Mouse (Mus musculus): Measurements from ENCODE around the gene Snx8. TPM values are rescaled to one million over a fixed set of nuclear protein-coding genes. Genes with fewer than 3 reads are reported as not detected.

Gene Snx8
- polyA plus RNA-seq, 1 experiment from 2014 or later = 20.6 TPM

- Histone ChIP-seq H3K4me2 (replicated peaks) (no peak overlapping the region), H3K4me3 (no peak overlapping the region), H3K36me3 (peaks cover 37% of the 10 kb centered on the region), H3K27me3 (no peaks in the 10 kb centered on the region), H3K9ac (replicated peaks) (peak overlapping the region; percentile 31; the same call in 1 of the 2 replicates), H3K27ac (replicated peaks) (no peak overlapping the region), H3K4me1 (no peaks in the 10 kb centered on the region), H3K9me3 (peaks cover 7% of the 10 kb centered on the region; the same call in 1 of the 2 replicates)
- no peak for ATAC-seq (ENCODE audit: low FRiP score, low read depth)
- WGBS = 80% methylated on average over 14 of the region's 14 CpGs
Observed at GRCm38 (mm10) chr5:140359930-140360674, 29.0 kb downstream of the Snx8 start.

- H3K36me3 ChIP-seq = peaks cover 63% of the 10 kb centered on the region
Observed at GRCm38 (mm10) chr5:140357466-140357865, 31.6 kb downstream of the Snx8 start.

GRCm38 (mm10) chr5:140355934-140356333, 33.1 kb downstream of the Snx8 start:
- H3K36me3 ChIP-seq = peaks cover 78% of the 10 kb centered on the region

More at GRCm38 (mm10) chr5:140357466-140357865, 31.6 kb downstream of the Snx8 start:
- Histone ChIP-seq H3K27me3 (no peaks in the 10 kb centered on the region), H3K9ac (replicated peaks) (no peak overlapping the region), H3K4me1 (no peaks in the 10 kb centered on the region), H3K4me2 (replicated peaks) (no peak overlapping the region), H3K9me3 (no peaks in the 10 kb centered on the region), H3K27ac (replicated peaks) (no peak overlapping the region), H3K4me3 (no peak overlapping the region)
- no peak for ATAC-seq (ENCODE audit: low FRiP score, low read depth)
- 87% methylated on average over 3 of the region's 3 CpGs for WGBS

GRCm38 (mm10) chr5:140352352-140352751, 36.7 kb downstream of the Snx8 start:
- 94% methylated on average over 6 of the region's 6 CpGs for WGBS
- H3K9me3 ChIP-seq = no peaks in the 10 kb centered on the region
- no peak overlapping the region for H3K4me2 ChIP-seq (replicated peaks)
- H3K4me3 ChIP-seq = no peak overlapping the region
- H3K4me1 ChIP-seq = no peaks in the 10 kb centered on the region
- H3K9ac ChIP-seq (replicated peaks) = no peak overlapping the region
- H3K27me3 ChIP-seq = no peaks in the 10 kb centered on the region
- ATAC-seq (ENCODE audit: low FRiP score, low read depth) = no peak
- H3K27ac ChIP-seq (replicated peaks) = no peak overlapping the region
- H3K36me3 ChIP-seq = peaks cover 72% of the 10 kb centered on the region

More at GRCm38 (mm10) chr5:140355934-140356333, 33.1 kb downstream of the Snx8 start:
- Histone ChIP-seq H3K4me2 (replicated peaks) (no peak overlapping the region), H3K27ac (replicated peaks) (no peak overlapping the region), H3K9me3 (no peaks in the 10 kb centered on the region), H3K4me3 (no peak overlapping the region), H3K4me1 (no peaks in the 10 kb centered on the region), H3K27me3 (no peaks in the 10 kb centered on the region), H3K9ac (replicated peaks) (no peak overlapping the region)
- ATAC-seq (ENCODE audit: low FRiP score, low read depth) = no peak
- WGBS = 87% methylated on average over 11 of the region's 11 CpGs

- Histone ChIP-seq H3K4me3 (no peak overlapping the region), H3K4me2 (replicated peaks) (no peak overlapping the region), H3K9me3 (no peaks in the 10 kb centered on the region), H3K9ac (replicated peaks) (no peak overlapping the region), H3K27ac (replicated peaks) (no peak overlapping the region), H3K27me3 (no peaks in the 10 kb centered on the region), H3K36me3 (peaks cover 66% of the 10 kb centered on the region), H3K4me1 (no peaks in the 10 kb centered on the region)
- WGBS = 93% methylated on average over 8 of the region's 8 CpGs
- no peak for ATAC-seq (ENCODE audit: low FRiP score, low read depth)
Observed at GRCm38 (mm10) chr5:140350731-140351497, 38.1 kb downstream of the Snx8 start.

GRCm38 (mm10) chr5:140349882-140350281, 39.2 kb downstream of the Snx8 start:
- ATAC-seq (ENCODE audit: low FRiP score, low read depth) = no peak
- Histone ChIP-seq H3K9ac (replicated peaks) (no peak overlapping the region), H3K36me3 (peaks cover 66% of the 10 kb centered on the region), H3K4me2 (replicated peaks) (no peak overlapping the region), H3K4me1 (no peaks in the 10 kb centered on the region), H3K27me3 (no peaks in the 10 kb centered on the region), H3K27ac (replicated peaks) (no peak overlapping the region), H3K4me3 (no peak overlapping the region), H3K9me3 (no peaks in the 10 kb centered on the region)
- WGBS = 90% methylated on average over 9 of the region's 9 CpGs

GRCm38 (mm10) chr5:140346050-140346449, 43.0 kb downstream of the Snx8 start:
- no peak overlapping the region for H3K4me3 ChIP-seq
- WGBS = 77% methylated on average over 1 of the region's 1 CpGs
- ATAC-seq (ENCODE audit: low FRiP score, low read depth) = no peak
- H3K4me1 ChIP-seq = no peaks in the 10 kb centered on the region
- peaks cover 53% of the 10 kb centered on the region for H3K36me3 ChIP-seq
- H3K4me2 ChIP-seq (replicated peaks) = no peak overlapping the region
- H3K27me3 ChIP-seq = no peaks in the 10 kb centered on the region
- H3K9ac ChIP-seq (replicated peaks) = no peak overlapping the region
- H3K27ac ChIP-seq (replicated peaks) = no peak overlapping the region
- H3K9me3 ChIP-seq = no peaks in the 10 kb centered on the region

- 96% methylated on average over 4 of the region's 4 CpGs for WGBS
- Histone ChIP-seq H3K27ac (replicated peaks) (no peak overlapping the region), H3K9me3 (no peaks in the 10 kb centered on the region), H3K4me3 (no peak overlapping the region), H3K36me3 (peaks cover 55% of the 10 kb centered on the region), H3K27me3 (no peaks in the 10 kb centered on the region), H3K4me2 (replicated peaks) (no peak overlapping the region), H3K4me1 (no peaks in the 10 kb centered on the region), H3K9ac (replicated peaks) (no peak overlapping the region)
- ATAC-seq (ENCODE audit: low FRiP score, low read depth) = no peak
Observed at GRCm38 (mm10) chr5:140345244-140345643, 43.8 kb downstream of the Snx8 start.

GRCm38 (mm10) chr5:140342880-140343279, 46.2 kb downstream of the Snx8 start:
- H3K9ac ChIP-seq (replicated peaks) = no peak overlapping the region
- no peak for ATAC-seq (ENCODE audit: low FRiP score, low read depth)
- peaks cover 69% of the 10 kb centered on the region for H3K36me3 ChIP-seq
- no peak overlapping the region for H3K4me2 ChIP-seq (replicated peaks)
- 88% methylated on average over 4 of the region's 4 CpGs for WGBS
- H3K4me3 ChIP-seq = no peak overlapping the region
- H3K9me3 ChIP-seq = peaks cover 2% of the 10 kb centered on the region; the same call in 1 of the 2 replicates
- no peaks in the 10 kb centered on the region for H3K27me3 ChIP-seq
- H3K27ac ChIP-seq (replicated peaks) = no peak overlapping the region
- no peaks in the 10 kb centered on the region for H3K4me1 ChIP-seq

GRCm38 (mm10) chr5:140339836-140340235, 49.2 kb downstream of the Snx8 start:
- 82% methylated on average over 3 of the region's 3 CpGs for WGBS
- Histone ChIP-seq H3K4me2 (replicated peaks) (no peak overlapping the region), H3K4me3 (no peak overlapping the region), H3K4me1 (no peaks in the 10 kb centered on the region), H3K9ac (replicated peaks) (no peak overlapping the region), H3K36me3 (peaks cover 57% of the 10 kb centered on the region), H3K9me3 (peaks cover 2% of the 10 kb centered on the region; the same call in 1 of the 2 replicates), H3K27ac (replicated peaks) (no peak overlapping the region), H3K27me3 (no peaks in the 10 kb centered on the region)
- ATAC-seq (ENCODE audit: low FRiP score, low read depth) = no peak

- Histone ChIP-seq H3K4me3 (no peak overlapping the region), H3K9ac (replicated peaks) (no peak overlapping the region), H3K36me3 (peaks cover 46% of the 10 kb centered on the region), H3K27me3 (no peaks in the 10 kb centered on the region), H3K9me3 (peaks cover 2% of the 10 kb centered on the region; the same call in 1 of the 2 replicates), H3K4me2 (replicated peaks) (no peak overlapping the region), H3K4me1 (no peaks in the 10 kb centered on the region), H3K27ac (replicated peaks) (no peak overlapping the region)
- ATAC-seq (ENCODE audit: low FRiP score, low read depth) = no peak
- WGBS = 92% methylated on average over 4 of the region's 4 CpGs
Observed at GRCm38 (mm10) chr5:140338779-140339178, 50.3 kb downstream of the Snx8 start.

GRCm38 (mm10) chr5:140336680-140337079, 52.4 kb downstream of the Snx8 start:
- Histone ChIP-seq H3K9me3 (peaks cover 2% of the 10 kb centered on the region; the same call in 1 of the 2 replicates), H3K9ac (replicated peaks) (no peak overlapping the region), H3K4me2 (replicated peaks) (no peak overlapping the region), H3K4me1 (no peaks in the 10 kb centered on the region), H3K36me3 (peaks cover 39% of the 10 kb centered on the region), H3K4me3 (no peak overlapping the region), H3K27me3 (no peaks in the 10 kb centered on the region), H3K27ac (replicated peaks) (no peak overlapping the region)
- ATAC-seq (ENCODE audit: low FRiP score, low read depth) = no peak
- 85% methylated on average over 1 of the region's 1 CpGs for WGBS

Data from midbrain, embryonic 12.5 days (tissue).